Mouse (Mus musculus): Measurements from ENCODE around the gene Ifitm10.

GRCm38 (mm10) chr7:142322641-142323040 lies 50.9 kb downstream of the Ifitm10 start:
- TF ChIP-seq USF1 (IDR thresholded peaks at IDR 0.05; ENCODE audit: low read depth, low read length), result no peak
- no peak for TF ChIP-seq ETS1 (conservative IDR thresholded peaks at IDR 0.05; ENCODE audit: low read depth, low read length)
- no peak for TF ChIP-seq CTCF (conservative IDR thresholded peaks at IDR 0.05 in 1 of 2, IDR thresholded peaks at IDR 0.05 in 1 of 2; ENCODE audit: low read depth in 2 of 2, low read length in 2 of 2)
- no peak for TF ChIP-seq RAD21 (IDR thresholded peaks at IDR 0.05; ENCODE audit: low read depth, low read length)
- no peak for TF ChIP-seq TCF12 (IDR thresholded peaks at IDR 0.05; ENCODE audit: low read depth, low read length)
- TF ChIP-seq ZNF384 (IDR thresholded peaks at IDR 0.05; ENCODE audit: low read depth, low read length), result no peak
